Mouse (Mus musculus): ENCODE data around the gene Rpl9-ps1. TPM values are rescaled to one million over a fixed set of nuclear protein-coding genes. Genes with fewer than 3 reads are reported as not detected.

The Rpl9-ps1 gene
- polyA plus RNA-seq, 1 experiment from 2014 or later, result not detected

Other genes with a start within 250 kb of the Rpl9-ps1 start
- gene Rasl10b, start 236.5 kb downstream of the Rpl9-ps1 start, polyA plus RNA-seq (2015; fragmentation: Nextera tagmentation; extraction: Ambion mirVana), result 24.7 and 31.4 TPM in 2 replicates
- gene Gas2l2, start 216.2 kb downstream of the Rpl9-ps1 start, polyA plus RNA-seq (2015; fragmentation: Nextera tagmentation; extraction: Ambion mirVana), result 0.39 and 0.81 TPM in 2 replicates
- gene 1700020L24Rik, start 207.9 kb downstream of the Rpl9-ps1 start, polyA plus RNA-seq (2015; fragmentation: Nextera tagmentation; extraction: Ambion mirVana), result 0.26 and 1.0 TPM in 2 replicates
- gene Mmp28, start 182.6 kb downstream of the Rpl9-ps1 start, polyA plus RNA-seq (2015; fragmentation: Nextera tagmentation; extraction: Ambion mirVana), result 1.8 and 1.9 TPM in 2 replicates
- gene Taf15, start 172.5 kb downstream of the Rpl9-ps1 start, polyA plus RNA-seq (2015; fragmentation: Nextera tagmentation; extraction: Ambion mirVana), result 8.8 and 17.1 TPM in 2 replicates
- gene Heatr9, start 123.4 kb downstream of the Rpl9-ps1 start, polyA plus RNA-seq (2015; fragmentation: Nextera tagmentation; extraction: Ambion mirVana), result not detected in 2 replicates
- gene Ccl5, start 115.1 kb downstream of the Rpl9-ps1 start, polyA plus RNA-seq (2015; fragmentation: Nextera tagmentation; extraction: Ambion mirVana), result 0.60 TPM in 1 of 2 replicates, not detected in the other
- 1.9 TPM in 2 replicates for gene Ccl9, start 67.0 kb downstream of the Rpl9-ps1 start, polyA plus RNA-seq (2015; fragmentation: Nextera tagmentation; extraction: Ambion mirVana)
- gene Ccl6, start 52.5 kb downstream of the Rpl9-ps1 start, polyA plus RNA-seq (2015; fragmentation: Nextera tagmentation; extraction: Ambion mirVana), result 1.9 and 2.4 TPM in 2 replicates
- 0.67 and 1.8 TPM in 2 replicates for gene Ccl3, start 3.7 kb upstream of the Rpl9-ps1 start, polyA plus RNA-seq (2015; fragmentation: Nextera tagmentation; extraction: Ambion mirVana)
- 0.93 TPM in 1 of 2 replicates, not detected in the other for gene Ccl4, start 17.0 kb upstream of the Rpl9-ps1 start, polyA plus RNA-seq (2015; fragmentation: Nextera tagmentation; extraction: Ambion mirVana)
- not detected in 2 replicates for gene Wfdc17, start 58.4 kb upstream of the Rpl9-ps1 start, polyA plus RNA-seq (2015; fragmentation: Nextera tagmentation; extraction: Ambion mirVana)
- not detected in 2 replicates for gene Wfdc18, start 63.4 kb upstream of the Rpl9-ps1 start, polyA plus RNA-seq (2015; fragmentation: Nextera tagmentation; extraction: Ambion mirVana)
- gene Wfdc21, start 101.3 kb upstream of the Rpl9-ps1 start, polyA plus RNA-seq (2015; fragmentation: Nextera tagmentation; extraction: Ambion mirVana), result not detected in 2 replicates
- gene Heatr6, start 108.1 kb upstream of the Rpl9-ps1 start, polyA plus RNA-seq (2015; fragmentation: Nextera tagmentation; extraction: Ambion mirVana), result 34.5 and 41.0 TPM in 2 replicates
- gene Hnf1b, start 204.4 kb upstream of the Rpl9-ps1 start, polyA plus RNA-seq (2015; fragmentation: Nextera tagmentation; extraction: Ambion mirVana), result 0.16 TPM in 1 of 2 replicates, not detected in the other